Mouse (Mus musculus) liver, embryonic 14.5 days (tissue): ENCODE data around the gene Dennd1c. TPM values are rescaled to one million over a fixed set of nuclear protein-coding genes. Genes with fewer than 3 reads are reported as not detected.

Experiments used
- ATAC-seq: fragments of 200-750 bp; cut with Nextera tagmentation; 2 replicates; pipeline ENCODE4 v1.8.0; 2017; ENCODE audit warnings: moderate number of reproducible peaks, mild to moderate bottlenecking, moderate library complexity; ENCODE audit not compliant: insufficient read depth
- DNase-seq, 3 experiments: peaks; one replicate each; pipeline ENCODE4 v3.0.0-alpha.2; 2012 to 2013; ENCODE audit warnings: low read depth in 3 of 3, low spot score in 3 of 3
- H3K27ac ChIP-seq: fragments of 300-500 bp; sonication (generic); 2 replicates; pipeline ENCODE4 v1.5.1; 2014; ENCODE audit warnings: moderate library complexity, mild to moderate bottlenecking, control low read depth, inconsistent platforms
- H3K27me3 ChIP-seq: fragments of 300-500 bp; sonication (generic); 2 replicates; pipeline ENCODE4 v1.6.1; 2014; ENCODE audit warnings: mild to moderate bottlenecking, low read length, moderate library complexity; ENCODE audit not compliant: control insufficient read depth, insufficient read depth
- H3K36me3 ChIP-seq: fragments of 300-500 bp; sonication (generic); replicated peaks from 2 replicates; pipeline ENCODE4 v1.6.1; 2014; ENCODE audit warnings: low read depth; ENCODE audit not compliant: control insufficient read depth, insufficient read depth
- H3K4me1 ChIP-seq, 2 experiments: fragments of 200-500 bp in 1 of 2; fragments of 300-500 bp in 1 of 2; sonication (generic) in 1 of 2; replicated peaks; 2 replicates each; pipeline ENCODE4 v1.6.1; 2012 to 2014; ENCODE audit warnings: antibody characterized with exemption in 1 of 2, inconsistent platforms in 1 of 2, low read length in 1 of 2; ENCODE audit not compliant: control insufficient read depth in 2 of 2, insufficient read depth in 2 of 2
- H3K4me2 ChIP-seq: fragments of 300-500 bp; sonication (generic); 2 replicates; pipeline ENCODE4 v1.6.1; 2014; ENCODE audit warnings: low read depth, mild to moderate bottlenecking, control low read depth, moderate library complexity
- H3K4me3 ChIP-seq, 2 experiments: fragments of 200-500 bp in 1 of 2; fragments of 300-500 bp in 1 of 2; sonication (generic) in 1 of 2; 2 replicates each; pipeline ENCODE4 v1.5.1; 2012 to 2014; ENCODE audit warnings: low read depth in 2 of 2, low read length in 2 of 2, mild to moderate bottlenecking in 2 of 2, control low read depth in 1 of 2, inconsistent platforms in 1 of 2, moderate library complexity in 1 of 2; ENCODE audit not compliant: insufficient read depth in 1 of 2
- H3K9ac ChIP-seq: fragments of 300-500 bp; sonication (generic); replicated peaks from 2 replicates; pipeline ENCODE4 v1.6.1; 2014; ENCODE audit warnings: mild to moderate bottlenecking, control low read depth, moderate library complexity
- H3K9me3 ChIP-seq: fragments of 300-500 bp; sonication (generic); 2 replicates; pipeline ENCODE4 v1.6.1; 2016; ENCODE audit warnings: low read length, mixed read lengths; ENCODE audit not compliant: control insufficient read depth
- CTCF ChIP-seq: IDR thresholded peaks from 2 replicates; pipeline ENCODE4 v1.5.1; 2016; ENCODE audit warnings: antibody characterized with exemption, low read depth, control low read depth
- EP300 ChIP-seq: IDR thresholded peaks from 2 replicates; pipeline ENCODE4 v1.6.1; 2016; ENCODE audit warnings: antibody characterized with exemption, low read depth
- WGBS: fragments of 180-500 bp; shearing (Covaris S2); extraction: QIAGEN DNeasy Blood & Tissue Kit; methylation state at CpG from one replicate; pipeline ENCODE4 v1.1.7; 2014; ENCODE audit not compliant: insufficient replicate concordance; 5-methylcytosine and 5-hydroxymethylcytosine counted together
- polyA plus RNA-seq, 2 experiments: library from polyadenylated mRNA; depleted of rRNA in 1 of 2; stranded (reverse) in 1 of 2; unstranded in 1 of 2; fragments of >200 nt; fragmentation: Nextera tagmentation in 1 of 2; extraction: Ambion mirVana in 1 of 2; gene quantifications; 2 replicates each; pipeline versions ENCODE4 v1.2.1 to v1.2.3; 2012 to 2014

The Dennd1c gene
- polyA plus RNA-seq, 2 experiments: 0.89 to 1.5 TPM

- ATAC-seq (no peak), DNase-seq (no peak)
- 31% methylated on average over 8 of the region's 8 CpGs for WGBS
- H3K27ac ChIP-seq: no peak overlapping the region
- TF ChIP-seq CTCF: no peak
- TF ChIP-seq EP300: no peak
- H3K4me2 ChIP-seq: peak overlapping the region; percentile 58; the same call in 1 of the 2 replicates
- peaks cover 34% of the 10 kb centered on the region for H3K27me3 ChIP-seq
- peaks cover 9% of the 10 kb centered on the region in 2 experiments; a peak in 3 of 4 replicates for H3K4me1 ChIP-seq
- H3K9ac ChIP-seq: no peak overlapping the region
- no peaks in the 10 kb centered on the region for H3K36me3 ChIP-seq
- H3K4me3 ChIP-seq: no peak overlapping the region; a peak in 1 of 4 replicates
- H3K9me3 ChIP-seq: no peaks in the 10 kb centered on the region
Observed at GRCm38 (mm10) chr17:57063031-57063430, 15.3 kb downstream of the Dennd1c start.

- no peaks in the 10 kb centered on the region for H3K9me3 ChIP-seq
- no peaks in the 10 kb centered on the region for H3K36me3 ChIP-seq
- DNase-seq (no peak), ATAC-seq (no peak)
- H3K27me3 ChIP-seq: peaks cover 34% of the 10 kb centered on the region
- H3K4me1 ChIP-seq: peaks cover 9% of the 10 kb centered on the region in 2 experiments; a peak in 3 of 4 replicates
- no peak for TF ChIP-seq EP300
- TF ChIP-seq CTCF: no peak
- peak overlapping the region; percentile 58 for H3K4me2 ChIP-seq
- H3K27ac ChIP-seq: no peak overlapping the region
- 2% methylated on average over 22 of the region's 22 CpGs for WGBS
- peak overlapping the region; percentile 3 to 44; a peak in 3 of 4 replicates for H3K4me3 ChIP-seq
- no peak overlapping the region for H3K9ac ChIP-seq
Observed at GRCm38 (mm10) chr17:57062548-57062947, 15.8 kb downstream of the Dennd1c start.

DNA sequence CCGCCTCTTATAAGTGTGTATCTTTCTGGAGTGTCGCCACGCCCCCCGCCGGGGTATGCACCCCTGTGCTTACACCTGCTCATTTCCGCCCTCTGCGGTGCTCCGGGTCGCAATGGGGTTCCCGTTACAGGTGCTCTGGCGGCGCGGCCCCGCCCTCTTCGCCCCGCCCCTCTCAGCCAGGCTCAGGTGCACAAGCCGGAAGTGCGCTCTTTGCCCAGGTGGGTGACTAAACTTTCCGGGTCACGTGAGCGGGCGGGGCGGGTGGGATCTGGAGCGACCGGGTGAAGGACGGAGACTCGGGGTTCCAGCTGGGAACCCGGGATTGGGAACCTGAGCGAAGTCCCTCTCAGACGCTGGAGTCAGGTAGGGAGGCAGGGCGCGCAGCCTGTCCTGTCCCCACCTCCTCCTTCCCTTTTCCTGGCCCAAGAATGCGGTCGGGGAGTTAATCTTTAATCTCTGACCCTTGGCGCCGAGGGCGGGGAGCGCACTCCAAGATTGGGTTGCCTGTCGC lies 16.2 kb downstream of the Dennd1c start:
- no peak for DNase-seq
- H3K27me3 ChIP-seq: peaks cover 34% of the 10 kb centered on the region
- H3K27ac ChIP-seq: no peak overlapping the region
- H3K9me3 ChIP-seq: no peaks in the 10 kb centered on the region
- H3K4me1 ChIP-seq: peaks cover 9% of the 10 kb centered on the region in 2 experiments; a peak in 3 of 4 replicates
- no peaks in the 10 kb centered on the region for H3K36me3 ChIP-seq
- 1% methylated on average over 39 of the region's 39 CpGs for WGBS
- H3K4me2 ChIP-seq: peak overlapping the region; percentile 58
- ATAC-seq: no peak
- TF ChIP-seq EP300: no peak
- TF ChIP-seq CTCF: no peak
- H3K9ac ChIP-seq: no peak overlapping the region
- peak overlapping the region; percentile 3 to 44; a peak in 3 of 4 replicates for H3K4me3 ChIP-seq

DNA sequence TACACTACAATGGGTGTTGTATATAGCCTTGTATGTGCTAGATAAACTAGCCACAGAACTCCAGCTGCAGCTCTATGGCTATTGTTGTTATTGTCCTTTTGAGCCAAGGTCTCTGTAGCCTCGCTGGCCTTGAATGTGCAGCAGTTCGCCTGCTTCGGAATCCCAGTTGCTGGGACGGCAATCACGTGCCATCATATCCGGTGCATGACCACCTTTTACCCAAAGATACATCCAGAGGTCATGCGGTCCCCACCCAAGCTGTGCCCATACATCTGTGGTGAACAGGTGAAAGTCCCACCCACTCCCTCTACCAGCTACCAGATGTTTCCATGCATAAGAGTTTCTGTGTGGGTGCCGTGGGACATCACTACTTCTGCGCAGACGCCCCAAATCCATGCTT lies 17.2 kb downstream of the Dennd1c start:
- H3K27me3 ChIP-seq: peaks cover 34% of the 10 kb centered on the region
- WGBS: 32% methylated on average over 10 of the region's 10 CpGs
- peak overlapping the region; percentile 96 for H3K4me2 ChIP-seq
- no peaks in the 10 kb centered on the region for H3K9me3 ChIP-seq
- no peak for TF ChIP-seq EP300
- TF ChIP-seq CTCF: no peak
- H3K4me1 ChIP-seq: peaks cover 5 to 6% of the 10 kb centered on the region in 2 experiments; a peak in 3 of 4 replicates
- H3K27ac ChIP-seq: no peak overlapping the region
- no peak for ATAC-seq
- DNase-seq: no peak
- H3K4me3 ChIP-seq: no peak overlapping the region
- H3K36me3 ChIP-seq: no peaks in the 10 kb centered on the region
- no peak overlapping the region for H3K9ac ChIP-seq

DNA sequence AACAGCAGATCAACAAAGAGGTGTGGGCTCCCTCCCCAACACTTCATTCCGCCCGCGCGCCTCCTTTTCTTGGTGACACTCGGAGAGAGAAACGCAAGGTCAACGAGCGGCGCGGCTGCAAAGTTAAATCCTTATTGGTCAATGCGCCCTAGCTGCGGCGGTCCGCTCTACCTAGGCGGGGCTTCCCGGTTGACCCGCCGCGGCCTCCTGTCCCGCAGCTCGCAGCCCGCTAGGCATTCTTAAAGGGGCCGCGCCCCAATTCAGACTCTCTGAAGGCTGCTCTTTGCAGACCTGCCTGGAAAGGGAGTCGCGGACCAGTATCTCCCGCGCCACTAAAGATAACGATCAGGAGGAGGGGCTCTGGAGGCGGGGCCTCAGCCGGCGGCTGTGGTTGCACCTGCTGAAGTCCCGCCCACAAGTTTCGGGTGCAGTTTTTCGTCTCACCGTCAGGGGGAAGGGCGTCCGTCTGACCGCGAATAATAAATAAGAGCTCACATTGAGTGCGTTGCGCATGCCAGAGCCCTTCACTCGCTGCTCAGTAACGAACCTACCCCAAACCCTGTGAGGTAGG lies 18.0 kb downstream of the Dennd1c start:
- Histone ChIP-seq H3K4me3 (peak overlapping the region; percentile 54 to 63), H3K36me3 (no peaks in the 10 kb centered on the region), H3K9ac (no peak overlapping the region; the same call in 1 of the 2 replicates), H3K4me1 (peaks cover 5 to 6% of the 10 kb centered on the region in 2 experiments; a peak in 3 of 4 replicates), H3K27ac (no peak overlapping the region), H3K27me3 (peaks cover 34% of the 10 kb centered on the region), H3K9me3 (no peaks in the 10 kb centered on the region), H3K4me2 (peak overlapping the region; percentile 96)
- no peak for TF ChIP-seq EP300
- peak; percentile 83 for TF ChIP-seq CTCF
- under 1% methylated on average over 44 of the region's 44 CpGs for WGBS
- ATAC-seq (peak; percentile 78), DNase-seq (peak; percentile 78 to 87 (median 83))
